Mouse (Mus musculus) lung, postnatal 14 days (tissue): ENCODE measurements around the gene Gm17387.
"Not testable (repeated sequence)": the region's sequence is repeated elsewhere in the genome, so short reads cannot be mapped to it uniquely, and the experiment has no call there.

Source experiments
- DNase-seq: peaks from one replicate; pipeline ENCODE4 v3.0.0; 2021

The Gm17387 gene

GRCm38 (mm10) chr7:141016707-141017697, 11.9 kb upstream of the Gm17387 start:
- DNase-seq: no peak

- DNase-seq: not testable (repeated sequence)
These were observed 11.1 kb upstream of the Gm17387 start, which contains the start of gene Ifitm6 for GRCm38 (mm10) chr7:141017824-141018223. Ifitm6 (minus strand) TSS chr7:141017924.

GRCm38 (mm10) chr7:141019028-141019427, 9.9 kb upstream of the Gm17387 start:
- DNase-seq: no peak

GRCm38 (mm10) chr7:141021489-141022449, 7.2 kb upstream of the Gm17387 start:
- no peak for DNase-seq

GRCm38 (mm10) chr7:141024865-141025838, 3.8 kb upstream of the Gm17387 start:
- no peak for DNase-seq

- DNase-seq: no peak
These were observed 2.7 kb upstream of the Gm17387 start for GRCm38 (mm10) chr7:141026097-141026739.

- no peak for DNase-seq
These were observed 2.2 kb upstream of the Gm17387 start for GRCm38 (mm10) chr7:141026740-141027098.

- no peak for DNase-seq
These were observed 1.5 kb downstream of the Gm17387 start for GRCm38 (mm10) chr7:141030390-141030789.

GRCm38 (mm10) chr7:141032458-141033167, 3.7 kb downstream of the Gm17387 start:
- no peak for DNase-seq

GRCm38 (mm10) chr7:141036624-141037023, 7.7 kb downstream of the Gm17387 start:
- not testable (repeated sequence) for DNase-seq

- no peak for DNase-seq
These were observed 9.4 kb downstream of the Gm17387 start for GRCm38 (mm10) chr7:141038090-141039032.

- DNase-seq: no peak
These were observed 10.6 kb downstream of the Gm17387 start for GRCm38 (mm10) chr7:141039386-141040107.

GRCm38 (mm10) chr7:141040867-141041606, 12.1 kb downstream of the Gm17387 start:
- no peak for DNase-seq

- DNase-seq: peak; percentile 89
These were observed 12.7 kb downstream of the Gm17387 start for GRCm38 (mm10) chr7:141041661-141042060.

GRCm38 (mm10) chr7:141042539-141042938, 13.6 kb downstream of the Gm17387 start:
- DNase-seq: no peak

- DNase-seq: peak; percentile 30
These were observed 18.1 kb downstream of the Gm17387 start for GRCm38 (mm10) chr7:141046931-141047580.

- DNase-seq: peak; percentile 85
These were observed 18.8 kb downstream of the Gm17387 start for GRCm38 (mm10) chr7:141047581-141048225.
